Mouse (Mus musculus) retina, postnatal 1 day (tissue): ENCODE data around the gene Tbcb.
"Not testable (repeated sequence)": the region's sequence is repeated elsewhere in the genome, so short reads cannot be mapped to it uniquely, and the experiment has no call there.

ENCODE experiments used
- DNase-seq: peaks from one replicate; pipeline ENCODE4 v3.0.0-alpha.2; 2012

Gene Tbcb

GRCm38 (mm10) chr7:30193013-30193412 is 39.1 kb downstream of the Tbcb start:
- no peak for DNase-seq

DNA sequence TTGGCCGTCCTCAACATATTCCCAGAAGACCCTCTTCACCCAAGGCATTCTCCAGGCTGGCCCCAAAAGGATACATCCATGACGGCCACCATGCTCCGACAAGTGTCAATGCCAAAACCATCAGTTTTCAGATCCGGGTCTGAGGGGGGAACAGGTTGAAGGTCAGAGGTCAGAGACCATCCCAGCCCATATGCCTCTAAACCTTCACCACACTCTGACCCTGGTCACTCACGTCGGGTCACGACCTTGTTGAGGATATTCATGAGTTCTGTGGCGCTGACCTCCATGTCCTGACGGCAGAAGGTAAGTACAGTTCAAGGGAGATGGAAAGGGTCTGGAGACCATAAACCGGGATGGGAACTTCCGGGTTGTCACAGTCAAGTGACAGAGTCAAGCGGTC is 40.0 kb downstream of the Tbcb start:
- no peak for DNase-seq

GRCm38 (mm10) chr7:30189116-30189491 is 43.0 kb downstream of the Tbcb start:
- DNase-seq: no peak

GRCm38 (mm10) chr7:30188344-30189115 is 43.5 kb downstream of the Tbcb start:
- no peak for DNase-seq

- DNase-seq: no peak
Measured at GRCm38 (mm10) chr7:30184641-30185348, 47.3 kb downstream of the Tbcb start.

DNA sequence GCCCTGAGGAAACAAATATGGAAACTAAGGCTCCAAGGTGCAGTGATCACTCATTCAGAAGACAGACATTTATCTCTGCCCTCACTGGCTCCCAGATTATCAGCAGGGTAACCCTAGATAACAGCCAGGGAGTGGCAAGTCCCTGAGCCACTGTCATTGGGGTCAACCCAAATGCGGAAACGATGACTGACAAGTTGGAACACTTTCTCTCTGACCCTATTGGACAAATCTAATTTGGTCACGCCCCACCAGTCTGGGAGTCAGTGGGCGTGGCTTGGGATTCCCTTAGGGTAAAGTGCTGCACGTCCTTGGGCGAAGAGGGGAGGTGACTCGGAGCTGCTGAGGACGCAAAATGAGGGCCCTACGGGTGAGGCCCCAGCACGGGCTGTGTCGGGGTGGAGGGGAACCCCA is 48.2 kb downstream of the Tbcb start, which contains the start of gene Cox7a1:
Gene Cox7a1 (plus strand): TSS at position 266 of the 411 bp plus-strand sequence.
- peak; percentile 93 for DNase-seq

DNA sequence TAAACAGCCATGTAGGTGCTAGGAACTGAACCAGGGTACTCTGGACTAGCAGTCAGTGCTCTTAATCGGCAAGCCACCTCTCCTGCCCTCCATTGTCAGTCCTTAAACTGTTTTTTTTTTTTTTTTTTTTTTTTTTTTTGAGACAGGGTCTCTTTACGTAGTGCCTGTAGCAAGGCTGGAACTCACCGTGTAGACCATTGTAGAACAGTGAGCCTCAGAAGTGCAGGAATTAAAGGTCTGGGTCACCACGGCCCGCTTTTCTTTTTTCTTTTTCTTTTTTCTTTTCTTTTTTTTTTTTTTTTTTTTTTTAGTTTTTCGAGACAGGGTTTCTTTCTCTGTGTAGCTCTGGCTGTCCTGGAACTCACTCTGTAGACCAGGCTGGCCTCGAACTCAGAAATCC is 48.9 kb downstream of the Tbcb start:
- DNase-seq: not testable (repeated sequence)

DNA sequence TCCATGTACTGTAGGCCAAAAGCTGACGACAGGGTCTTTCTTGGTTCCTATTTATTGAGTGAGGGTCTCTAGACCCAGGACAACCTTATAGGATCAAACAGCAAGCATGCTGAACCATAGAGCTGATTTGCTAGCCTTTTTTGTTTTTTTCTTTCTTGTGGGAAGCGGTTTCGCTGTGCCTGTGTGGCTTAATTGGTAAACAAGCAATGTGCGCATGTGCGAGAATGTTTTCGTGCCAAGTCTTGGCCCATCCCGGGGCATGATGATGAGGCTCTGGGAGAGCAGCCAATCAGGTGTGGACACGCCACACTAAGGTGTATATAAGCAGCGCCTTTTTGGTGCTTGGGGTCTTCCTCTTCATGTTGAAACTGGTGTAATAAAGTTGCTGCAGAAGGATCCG is 50.1 kb downstream of the Tbcb start:
- not testable (repeated sequence) for DNase-seq

DNA sequence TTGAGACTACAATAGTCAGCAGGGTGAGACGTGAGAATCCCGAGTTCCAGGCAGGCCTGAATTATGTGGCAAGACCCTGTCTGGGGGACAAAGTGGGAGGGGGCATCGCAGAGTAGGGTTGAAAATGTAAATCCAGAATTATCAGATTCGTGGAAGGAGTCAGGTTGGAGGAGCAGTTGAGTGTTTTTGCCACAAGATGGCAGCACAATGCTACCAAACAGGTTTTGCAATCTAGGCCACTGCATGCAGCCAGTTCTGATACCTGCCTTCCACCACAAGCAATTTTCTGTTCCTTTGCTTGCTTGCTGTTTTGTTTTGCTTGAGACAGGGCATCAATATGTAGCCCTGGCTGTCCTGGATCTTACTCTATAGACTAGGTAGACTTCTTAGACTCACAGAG is 50.8 kb downstream of the Tbcb start:
- peak; percentile 85 for DNase-seq

DNA sequence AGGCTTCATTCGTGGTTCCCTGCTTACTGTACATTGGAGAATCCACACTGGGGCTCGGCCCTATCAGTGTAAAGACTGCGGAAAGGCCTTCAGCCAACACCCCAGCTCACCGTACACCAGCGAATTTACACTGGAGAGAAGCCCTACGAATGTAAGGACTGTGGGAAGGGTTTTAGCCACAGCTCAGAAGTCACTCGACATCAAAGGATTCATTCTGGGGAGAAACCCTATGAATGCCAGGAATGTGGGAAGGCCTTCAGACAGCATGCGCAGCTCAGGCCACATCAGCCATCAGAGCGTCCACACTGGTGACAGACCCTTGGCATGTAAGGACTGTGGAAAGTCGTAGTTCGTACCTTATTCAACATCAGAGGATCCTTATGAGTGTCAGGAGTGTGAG is 53.8 kb downstream of the Tbcb start:
- no peak for DNase-seq

DNA sequence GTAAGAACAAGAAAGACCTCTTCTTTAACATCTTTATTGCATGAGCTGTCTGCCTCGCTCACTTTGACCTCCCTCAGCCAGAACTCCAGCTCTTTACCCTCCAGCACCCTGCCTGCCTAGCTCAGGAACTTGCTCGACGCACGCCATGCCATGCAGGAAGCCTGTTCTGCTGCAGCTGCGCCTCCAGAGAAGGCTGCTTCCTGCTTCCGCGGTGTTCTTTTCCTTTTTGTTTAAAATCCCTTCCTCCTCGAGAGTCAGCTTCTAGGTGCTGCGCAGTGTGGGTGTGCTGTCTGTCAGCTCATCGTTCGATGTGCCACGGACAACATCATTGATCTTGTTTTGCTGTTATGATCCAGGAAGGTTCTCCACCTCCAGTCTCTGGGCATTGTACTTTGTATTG is 55.6 kb downstream of the Tbcb start:
- no peak for DNase-seq
